Mouse (Mus musculus): Measurements from ENCODE around the gene Clns1a. TPM values are rescaled to one million over a fixed set of nuclear protein-coding genes. Genes with fewer than 3 reads are reported as not detected.

The Clns1a gene
- polyA plus RNA-seq, 1 experiment from 2014 or later: 152 TPM

Other genes with a start within 250 kb of the Clns1a start
- 8.9 and 9.9 TPM in 2 replicates for gene Kctd14, start 245.3 kb upstream of the Clns1a start, polyA plus RNA-seq (2015; fragmentation: Nextera tagmentation; extraction: Ambion mirVana)
- gene Ints4, start 215.7 kb upstream of the Clns1a start, polyA plus RNA-seq (2015; fragmentation: Nextera tagmentation; extraction: Ambion mirVana): 46.9 and 49.8 TPM in 2 replicates
- gene Aamdc, start 117.1 kb upstream of the Clns1a start, polyA plus RNA-seq (2015; fragmentation: Nextera tagmentation; extraction: Ambion mirVana): 52.6 and 54.6 TPM in 2 replicates
- gene Rsf1, start 116.7 kb upstream of the Clns1a start, polyA plus RNA-seq (2015; fragmentation: Nextera tagmentation; extraction: Ambion mirVana): 18.6 and 18.7 TPM in 2 replicates
- 4.8 and 8.1 TPM in 2 replicates for gene Aqp11, start 41.7 kb downstream of the Clns1a start, polyA plus RNA-seq (2015; fragmentation: Nextera tagmentation; extraction: Ambion mirVana)
- 15.1 and 15.4 TPM in 2 replicates for gene Pak1, start 91.9 kb downstream of the Clns1a start, polyA plus RNA-seq (2015; fragmentation: Nextera tagmentation; extraction: Ambion mirVana)
- not detected in 2 replicates for gene Gdpd4, start 223.3 kb downstream of the Clns1a start, polyA plus RNA-seq (2015; fragmentation: Nextera tagmentation; extraction: Ambion mirVana)